22 mouse cellular contexts compared by ENCODE assay signal in genomic region chr15:99729056-99729783, GRCm38 (mm10). TPM values are rescaled to one million over a fixed set of nuclear protein-coding genes. Genes with fewer than 3 reads are reported as not detected.
DNase-seq lines count a peak whose midpoint lies in the region; ATAC-seq and TF ChIP-seq lines count a peak whose summit lies in the region.
"Had no signal": no experiment of that assay in that cellular context is flagged by ENCODE, and none has a peak within 500 bp of the region (broad histone marks: within the 10 kb centered on the region; RNA-seq: fewer than 3 reads in every experiment).

No protein-coding gene starts in this region.

- 96% methylated on average over 4 of the region's 4 CpGs for WGBS in liver, adult 2 months
- WGBS in liver, embryonic 11.5 days = 98% methylated on average over 3 of the region's 4 CpGs
- WGBS in forebrain, embryonic 14.5 days = 93% methylated on average over 3 of the region's 4 CpGs

- H3K27me3 ChIP-seq in liver, adult 2 months (ENCODE audit: control insufficient read depth, insufficient read depth, low read length) = no peaks in the 10 kb centered on the region
- no peaks in the 10 kb centered on the region for H3K27me3 ChIP-seq in liver, embryonic 11.5 days (replicated peaks; ENCODE audit: control insufficient read depth, insufficient read depth, low read length)
- H3K27me3 ChIP-seq in forebrain, embryonic 14.5 days (replicated peaks; ENCODE audit: control insufficient read depth, insufficient read depth, low read length) = no peaks in the 10 kb centered on the region
- H3K27me3 ChIP-seq: midbrain, embryonic 13.5 days had no signal

- no peak overlapping the region for H3K9ac ChIP-seq in liver, adult 2 months (ENCODE audit: low read depth, low read length)
- H3K9ac ChIP-seq in liver, embryonic 11.5 days (ENCODE audit: low read depth, low read length) = no peak overlapping the region
- H3K9ac ChIP-seq in forebrain, embryonic 14.5 days (ENCODE audit: low read length) = no peak overlapping the region
- H3K9ac ChIP-seq: midbrain, embryonic 13.5 days had no signal

- no peak for ATAC-seq in liver, embryonic 11.5 days (replicated peaks; ENCODE audit: low FRiP score)
- no peak for ATAC-seq in forebrain, embryonic 14.5 days
- ATAC-seq: inflammation-experienced regulatory T-cells, adult 6 months; midbrain, embryonic 13.5 days had no signal

- H3K9me3 ChIP-seq in liver, embryonic 11.5 days (ENCODE audit: control insufficient read depth, low read length) = peaks cover 5% of the 10 kb centered on the region; the same call in 1 of the 2 replicates
- H3K9me3 ChIP-seq in forebrain, embryonic 14.5 days (replicated peaks; ENCODE audit: control insufficient read depth, low read length) = no peaks in the 10 kb centered on the region
- H3K9me3 ChIP-seq: heart, embryonic 10.5 days; limb, embryonic 10.5 days; midbrain, embryonic 13.5 days had no signal

- peaks cover 2% of the 10 kb centered on the region; the same call in 1 of the 2 replicates for H3K79me2 ChIP-seq in liver, adult 2 months (ENCODE audit: control insufficient read depth, insufficient read depth, low read length)

- peak; percentile 14; the same call in 1 of the 2 replicates for TF ChIP-seq CTCF in liver, adult 2 months (IDR thresholded peaks at IDR 0.05; ENCODE audit: low read depth, low read length)
- peak; percentile 29; the same call in 1 of the 2 replicates for TF ChIP-seq CTCF in bone marrow macrophage, adult 2 months (IDR thresholded peaks at IDR 0.05; ENCODE audit: low read depth, low read length)

- H3K4me3 ChIP-seq in liver, adult 2 months (ENCODE audit: insufficient read depth, low read depth, low read length) = no peak overlapping the region
- no peak overlapping the region for H3K4me3 ChIP-seq in liver, embryonic 11.5 days (ENCODE audit: low read depth, low read length)
- no peak overlapping the region for H3K4me3 ChIP-seq in bone marrow macrophage, adult 2 months (ENCODE audit: insufficient read depth, low read length)
- H3K4me3 ChIP-seq in forebrain, embryonic 14.5 days (ENCODE audit: low read depth, low read length) = no peak overlapping the region
- H3K4me3 ChIP-seq: embryonic facial prominence, embryonic 10.5 days; heart, embryonic 10.5 days; limb, embryonic 10.5 days; midbrain, embryonic 13.5 days had no signal

- DNase-seq in liver, adult 2 months (ENCODE audit: extremely low read depth, low read depth, low spot score) = no peak
- no peak for DNase-seq in liver, embryonic 11.5 days (ENCODE audit: low spot score)
- peak; percentile 14 for DNase-seq in 416B (ENCODE audit: low read depth)
- DNase-seq in B cell, adult 2 months = peak; percentile 31 to 37
- DNase-seq in right cerebral cortex, postnatal 10 days (ENCODE audit: low spot score in 2 of 2) = no peak
- DNase-seq in forebrain, embryonic 14.5 days (ENCODE audit: low spot score) = no peak
- no peak for DNase-seq in embryo, embryonic 10.5 days (ENCODE audit: low spot score)
- DNase-seq: adrenal gland, postnatal 25 days; cerebellum, postnatal 10 days; gastrocnemius, postnatal 25 days; heart, postnatal 36 days; kidney, postnatal 10 days; lung, adult 18-20 months had no signal

- no peak overlapping the region for H3K4me2 ChIP-seq in liver, embryonic 11.5 days
- H3K4me2 ChIP-seq in forebrain, embryonic 14.5 days (ENCODE audit: low read length) = no peak overlapping the region
- H3K4me2 ChIP-seq: midbrain, embryonic 13.5 days had no signal

- H3K27ac ChIP-seq in liver, adult 2 months (replicated peaks; ENCODE audit: insufficient read depth, low read depth, low read length) = no peak overlapping the region
- H3K27ac ChIP-seq in liver, embryonic 11.5 days (ENCODE audit: low read depth, low read length) = no peak overlapping the region
- H3K27ac ChIP-seq in bone marrow macrophage, adult 2 months (ENCODE audit: insufficient read depth, low read depth, low read length) = no peak overlapping the region
- no peak overlapping the region for H3K27ac ChIP-seq in forebrain, embryonic 14.5 days (ENCODE audit: low read depth, low read length)
- H3K27ac ChIP-seq: embryonic facial prominence, embryonic 10.5 days; heart, embryonic 10.5 days; limb, embryonic 10.5 days; macrophage; midbrain, embryonic 13.5 days had no signal

- no peak for TF ChIP-seq POLR2A in liver, adult 2 months (IDR thresholded peaks at IDR 0.05; ENCODE audit: extremely low read depth, insufficient read depth, low read length)
- no peak for TF ChIP-seq POLR2A in bone marrow macrophage, adult 2 months (IDR thresholded peaks at IDR 0.05; ENCODE audit: borderline replicate concordance, low read depth, low read length)

- H3K4me1 ChIP-seq in liver, adult 2 months (ENCODE audit: control insufficient read depth, insufficient read depth, low read length) = peaks cover 10% of the 10 kb centered on the region
- peaks cover 12% of the 10 kb centered on the region for H3K4me1 ChIP-seq in liver, embryonic 11.5 days (replicated peaks; ENCODE audit: control insufficient read depth, insufficient read depth, low read length)
- H3K4me1 ChIP-seq in bone marrow macrophage, adult 2 months (ENCODE audit: control insufficient read depth, insufficient read depth, low read length) = 0 out of 2 replicates have a peak, but pooled peaks cover 3% of the 10 kb centered on the region
- H3K4me1 ChIP-seq in forebrain, embryonic 14.5 days (ENCODE audit: control insufficient read depth, insufficient read depth, low read length) = peaks cover 10% of the 10 kb centered on the region

- H3K36me3 ChIP-seq in liver, adult 2 months (ENCODE audit: control insufficient read depth, insufficient read depth, low read length) = peaks cover 5% of the 10 kb centered on the region; the same call in 1 of the 2 replicates
- H3K36me3 ChIP-seq in liver, embryonic 11.5 days (ENCODE audit: control insufficient read depth, insufficient read depth, low read length) = peaks cover 20% of the 10 kb centered on the region
- peaks cover 32% of the 10 kb centered on the region for H3K36me3 ChIP-seq in forebrain, embryonic 14.5 days (ENCODE audit: control insufficient read depth, insufficient read depth, low read length)

RNA-seq across cellular contexts. Expression of gene Cox14, which starts 3.8 kb away (rescaled TPM):
- 58.6 and 70.0 TPM in 2 replicates for total RNA-seq in liver, adult 2 months (2014; rRNA removed)
- 115 and 117 TPM in 2 replicates for polyA plus RNA-seq in liver, adult 2 months (2012; rRNA removed)
- 134 and 153 TPM in 2 replicates for polyA plus RNA-seq in liver, embryonic 11.5 days (2014; fragmentation: Nextera tagmentation; extraction: Ambion mirVana)
- 62.3 and 71.3 TPM in 2 replicates for polyA plus RNA-seq in bone marrow macrophage, adult 2 months (2012; ENCODE audit: insufficient read depth, insufficient read length, missing spikeins)
- 195 and 238 TPM in 2 replicates for polyA plus RNA-seq in forebrain, embryonic 14.5 days (2014; fragmentation: Nextera tagmentation; extraction: Ambion mirVana)

RNA-seq across cellular contexts. Expression of gene Gpd1, which starts 11.9 kb away (rescaled TPM):
- 147 and 151 TPM in 2 replicates for total RNA-seq in liver, adult 2 months (2014; rRNA removed)
- 233 and 311 TPM in 2 replicates for polyA plus RNA-seq in liver, adult 2 months (2012; rRNA removed)
- polyA plus RNA-seq in liver, embryonic 11.5 days (2014; fragmentation: Nextera tagmentation; extraction: Ambion mirVana) = 3.4 and 4.3 TPM in 2 replicates
- polyA plus RNA-seq in bone marrow macrophage, adult 2 months (2012; ENCODE audit: insufficient read depth, insufficient read length, missing spikeins) = 0.37 and 1.2 TPM in 2 replicates
- 0.77 and 1.2 TPM in 2 replicates for polyA plus RNA-seq in forebrain, embryonic 14.5 days (2014; fragmentation: Nextera tagmentation; extraction: Ambion mirVana)
- total RNA-seq: G1E had no signal
- polyA plus RNA-seq: G1E had no signal

RNA-seq across cellular contexts. Expression of gene Gm17349, which starts 23.9 kb away (rescaled TPM):
- not detected in 2 replicates for total RNA-seq in liver, adult 2 months (2014; rRNA removed)
- 1.4 TPM in 1 of 2 replicates, not detected in the other for polyA plus RNA-seq in liver, adult 2 months (2012; rRNA removed)
- not detected in 2 replicates for polyA plus RNA-seq in liver, embryonic 11.5 days (2014; fragmentation: Nextera tagmentation; extraction: Ambion mirVana)
- not detected in 2 replicates for polyA plus RNA-seq in bone marrow macrophage, adult 2 months (2012; ENCODE audit: insufficient read depth, insufficient read length, missing spikeins)
- not detected in 2 replicates for polyA plus RNA-seq in forebrain, embryonic 14.5 days (2014; fragmentation: Nextera tagmentation; extraction: Ambion mirVana)
- polyA plus RNA-seq: embryonic facial prominence, embryonic 10.5 days; heart, embryonic 10.5 days; inflammation-experienced regulatory T-cells, adult 6 months; limb, embryonic 10.5 days; macrophage; midbrain, embryonic 13.5 days; neural tube, embryonic 11.5 days had no signal

RNA-seq across cellular contexts. Expression of gene Smarcd1, which starts 27.3 kb away (rescaled TPM):
- 2.0 and 3.1 TPM in 2 replicates for total RNA-seq in liver, adult 2 months (2014; rRNA removed)
- 8.5 and 9.3 TPM in 2 replicates for polyA plus RNA-seq in liver, adult 2 months (2012; rRNA removed)
- 26.7 and 28.5 TPM in 2 replicates for polyA plus RNA-seq in liver, embryonic 11.5 days (2014; fragmentation: Nextera tagmentation; extraction: Ambion mirVana)
- polyA plus RNA-seq in bone marrow macrophage, adult 2 months (2012; ENCODE audit: insufficient read depth, insufficient read length, missing spikeins) = 17.7 and 19.4 TPM in 2 replicates
- polyA plus RNA-seq in forebrain, embryonic 14.5 days (2014; fragmentation: Nextera tagmentation; extraction: Ambion mirVana) = 90.7 and 98.1 TPM in 2 replicates

RNA-seq across cellular contexts. Expression of gene Cers5, which starts 43.5 kb away (rescaled TPM):
- total RNA-seq in liver, adult 2 months (2014; rRNA removed) = 3.2 and 3.8 TPM in 2 replicates
- polyA plus RNA-seq in liver, adult 2 months (2012; rRNA removed) = 1.7 and 2.0 TPM in 2 replicates
- polyA plus RNA-seq in liver, embryonic 11.5 days (2014; fragmentation: Nextera tagmentation; extraction: Ambion mirVana) = 32.3 and 34.7 TPM in 2 replicates
- polyA plus RNA-seq in bone marrow macrophage, adult 2 months (2012; ENCODE audit: insufficient read depth, insufficient read length, missing spikeins) = 74.9 and 77.3 TPM in 2 replicates
- 71.9 and 72.5 TPM in 2 replicates for polyA plus RNA-seq in forebrain, embryonic 14.5 days (2014; fragmentation: Nextera tagmentation; extraction: Ambion mirVana)

Comparison
In these comparisons a context has a peak if more than half of its experiments do, and no peak if none do; other contexts are left out.
1. RNA of gene Gpd1, which starts 11.9 kb away (polyA plus RNA-seq): 233 to 311 TPM in liver, adult 2 months; 3.4 to 4.3 TPM in liver, embryonic 11.5 days, 0.37 to 1.2 TPM in bone marrow macrophage, adult 2 months and 0.77 to 1.2 TPM in forebrain, embryonic 14.5 days; every median in the first group is over 10 times any median in the second.
2. DNase-seq: peak in 416B (single experiment) and B cell, adult 2 months (2 of 2); none in liver, adult 2 months (single experiment), liver, embryonic 11.5 days (single experiment), right cerebral cortex, postnatal 10 days (0 of 2), forebrain, embryonic 14.5 days (single experiment) and embryo, embryonic 10.5 days (single experiment).